Mouse (Mus musculus) thymus, postnatal 10 days (tissue): ENCODE measurements around the gene Nrarp.
A peak's percentile ranks its signal among the peaks of the same experiment; 100 is the strongest.

Source experiments
- DNase-seq, 2 experiments: peaks; one replicate each; pipeline ENCODE4 v3.0.0; 2021; ENCODE audit warnings: low spot score in 2 of 2

Nrarp gene

GRCm38 (mm10) chr2:25180478-25180903 lies at the start of gene Nrarp:
TSS of gene Nrarp (plus strand) at chr2:25180758.
- peak; percentile 81 to 89 for DNase-seq

GRCm38 (mm10) chr2:25131601-25132000 lies 49.0 kb upstream of the Nrarp start:
- no peak for DNase-seq

- no peak for DNase-seq
Measured at GRCm38 (mm10) chr2:25137832-25138231, 42.7 kb upstream of the Nrarp start.

GRCm38 (mm10) chr2:25141185-25141584 lies 39.4 kb upstream of the Nrarp start:
- no peak for DNase-seq

- DNase-seq, result no peak
Measured at GRCm38 (mm10) chr2:25141921-25142320, 38.6 kb upstream of the Nrarp start.

- DNase-seq, result no peak
Measured at GRCm38 (mm10) chr2:25145346-25145745, 35.2 kb upstream of the Nrarp start.

GRCm38 (mm10) chr2:25147398-25147797 lies 33.2 kb upstream of the Nrarp start:
- no peak for DNase-seq

GRCm38 (mm10) chr2:25147892-25148291 lies 32.7 kb upstream of the Nrarp start:
- no peak for DNase-seq

- DNase-seq, result no peak
Measured at GRCm38 (mm10) chr2:25149643-25150042, 30.9 kb upstream of the Nrarp start.

- DNase-seq, result no peak
Measured at GRCm38 (mm10) chr2:25151280-25151956, 29.1 kb upstream of the Nrarp start.

GRCm38 (mm10) chr2:25156177-25156576 lies 24.4 kb upstream of the Nrarp start:
- DNase-seq, result no peak

GRCm38 (mm10) chr2:25156990-25157389 lies 23.6 kb upstream of the Nrarp start:
- DNase-seq, result no peak

GRCm38 (mm10) chr2:25157655-25158054 lies 22.9 kb upstream of the Nrarp start:
- peak in 1 of 2 experiments; percentile 56 for DNase-seq

GRCm38 (mm10) chr2:25167481-25167880 lies 13.1 kb upstream of the Nrarp start:
- no peak for DNase-seq

- peak; percentile 26 to 47 for DNase-seq
Measured at GRCm38 (mm10) chr2:25167919-25168664, 12.5 kb upstream of the Nrarp start.

GRCm38 (mm10) chr2:25168665-25168978 lies 11.9 kb upstream of the Nrarp start:
- no peak for DNase-seq

- DNase-seq, result no peak
Measured at GRCm38 (mm10) chr2:25169778-25170177, 10.8 kb upstream of the Nrarp start.

- DNase-seq, result no peak
Measured at GRCm38 (mm10) chr2:25170326-25171100, 10.0 kb upstream of the Nrarp start.

- DNase-seq, result no peak
Measured at GRCm38 (mm10) chr2:25171101-25171768, 9.3 kb upstream of the Nrarp start.

- DNase-seq, result no peak
Measured at GRCm38 (mm10) chr2:25171769-25172153, 8.8 kb upstream of the Nrarp start.

GRCm38 (mm10) chr2:25172629-25173028 lies 7.9 kb upstream of the Nrarp start:
- DNase-seq, result no peak

GRCm38 (mm10) chr2:25173821-25174220 lies 6.7 kb upstream of the Nrarp start:
- no peak for DNase-seq
